Mouse (Mus musculus) lung, postnatal 0 days (tissue): ENCODE results near the gene Nav1. TPM values are rescaled to one million over a fixed set of nuclear protein-coding genes. Genes with fewer than 3 reads are reported as not detected.

Experiments
- ATAC-seq: fragments of 200-750 bp; cut with Nextera tagmentation; 2 replicates; pipeline ENCODE4 v1.8.0; 2017; ENCODE audit warnings: moderate library complexity
- DNase-seq: peaks from one replicate; pipeline ENCODE4 v3.0.0-alpha.2; 2016; ENCODE audit warnings: low spot score
- H3K27ac ChIP-seq: fragments of 300-500 bp; sonication (generic); 2 replicates; pipeline ENCODE4 v1.5.1; 2014; ENCODE audit warnings: antibody characterized with exemption, mild to moderate bottlenecking, low read length, mixed read lengths
- H3K27me3 ChIP-seq: fragments of 300-500 bp; sonication (generic); replicated peaks from 2 replicates; pipeline ENCODE4 v1.6.1; 2014; ENCODE audit warnings: low read length, mixed read lengths; ENCODE audit not compliant: insufficient read depth
- H3K36me3 ChIP-seq: fragments of 300-500 bp; sonication (generic); 2 replicates; pipeline ENCODE4 v1.6.1; 2014; ENCODE audit warnings: low read length, mixed read lengths; ENCODE audit not compliant: insufficient read depth
- H3K4me1 ChIP-seq: fragments of 300-500 bp; sonication (generic); 2 replicates; pipeline ENCODE4 v1.6.1; 2014; ENCODE audit warnings: antibody characterized with exemption, low read depth, low read length, mixed read lengths; ENCODE audit not compliant: insufficient read depth
- H3K4me2 ChIP-seq: fragments of 300-500 bp; sonication (generic); replicated peaks from 2 replicates; pipeline ENCODE4 v1.6.1; 2014; ENCODE audit warnings: low read depth, mild to moderate bottlenecking, low read length, moderate library complexity, mixed read lengths
- H3K4me3 ChIP-seq: fragments of 300-500 bp; sonication (generic); 2 replicates; pipeline ENCODE4 v1.5.1; 2014; ENCODE audit warnings: low read depth, low read length
- H3K9ac ChIP-seq: fragments of 300-500 bp; sonication (generic); replicated peaks from 2 replicates; pipeline ENCODE4 v1.6.1; 2014; ENCODE audit warnings: low read depth, mild to moderate bottlenecking
- H3K9me3 ChIP-seq: fragments of 300-500 bp; sonication (generic); 2 replicates; pipeline ENCODE4 v1.6.1; 2016; ENCODE audit warnings: low read length, mixed read lengths
- CTCF ChIP-seq: IDR thresholded peaks from 2 replicates; pipeline ENCODE4 v1.5.1; 2016; ENCODE audit warnings: antibody characterized with exemption, mild to moderate bottlenecking
- EP300 ChIP-seq: IDR thresholded peaks from 2 replicates; pipeline ENCODE4 v1.6.1; 2016; ENCODE audit warnings: antibody characterized with exemption, mild to moderate bottlenecking, control low read depth
- WGBS: fragments of 180-500 bp; shearing (Covaris S2); extraction: QIAGEN DNeasy Blood & Tissue Kit; methylation state at CpG from one replicate; pipeline ENCODE4 v1.1.7; 2014; 5-methylcytosine and 5-hydroxymethylcytosine counted together
- polyA plus RNA-seq: library from polyadenylated mRNA; unstranded; fragments of >200 nt; fragmentation: Nextera tagmentation; extraction: Ambion mirVana; gene quantifications from 2 replicates; pipeline ENCODE4 v1.2.1, GENCODE M21; 2015

The Nav1 gene
- polyA plus RNA-seq, 1 experiment from 2014 or later: 5.7 TPM

DNA sequence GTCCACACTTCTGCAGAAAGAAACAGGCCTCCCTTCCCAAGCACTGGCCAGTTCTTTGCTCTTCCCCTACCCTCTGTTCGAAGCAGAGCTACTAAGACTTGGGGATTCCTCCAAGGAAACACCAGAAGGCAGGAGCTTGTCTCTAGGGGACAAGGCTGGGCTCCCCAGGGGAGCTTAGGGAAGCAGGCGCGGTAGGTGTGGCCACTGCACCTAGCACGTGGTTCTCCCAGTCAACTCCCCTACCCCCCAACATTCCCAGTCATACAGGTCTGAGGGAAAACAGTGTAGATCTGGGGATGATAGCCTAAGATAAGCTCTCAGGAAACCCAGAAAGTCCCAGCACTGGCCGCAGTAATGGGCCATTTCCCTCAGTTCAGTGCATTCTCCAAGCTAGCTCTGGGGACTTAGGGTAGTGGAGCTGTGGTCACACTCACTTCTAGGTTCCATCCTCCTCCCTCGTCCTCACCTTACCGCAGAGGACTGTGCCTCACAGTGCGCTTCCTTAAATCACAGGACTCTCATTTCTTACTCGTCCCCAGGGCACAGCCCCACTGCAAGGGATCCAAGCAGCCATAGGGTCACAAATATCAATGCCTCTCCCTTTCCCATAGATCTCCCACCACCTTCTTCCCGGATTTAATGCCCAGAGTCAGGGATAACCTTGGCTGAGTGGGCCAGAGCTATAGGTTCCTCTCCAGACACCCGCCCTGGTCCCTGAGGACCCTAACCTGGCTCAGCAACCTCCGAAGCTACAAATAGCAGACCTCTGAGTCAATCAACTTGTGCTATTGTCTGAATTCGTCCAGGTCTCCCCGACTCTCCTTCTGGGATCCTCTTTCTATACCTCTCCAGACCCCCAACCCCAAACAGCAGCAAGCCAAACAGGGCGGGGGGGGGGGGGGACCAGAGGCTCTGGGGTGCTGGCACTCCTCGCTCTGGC is 97.7 kb downstream of the Nav1 start:
- DNase-seq (no peak), ATAC-seq (no peak)
- no peaks in the 10 kb centered on the region; the same call in 1 of the 2 replicates for H3K4me1 ChIP-seq
- no peaks in the 10 kb centered on the region for H3K9me3 ChIP-seq
- no peak for TF ChIP-seq EP300
- no peak for TF ChIP-seq CTCF
- H3K27me3 ChIP-seq: no peaks in the 10 kb centered on the region
- WGBS: 34% methylated on average over 16 of the region's 16 CpGs
- H3K27ac ChIP-seq: no peak overlapping the region
- H3K4me2 ChIP-seq: peak overlapping the region; percentile 68
- H3K36me3 ChIP-seq: no peaks in the 10 kb centered on the region
- peak overlapping the region; percentile 38 for H3K4me3 ChIP-seq
- H3K9ac ChIP-seq: 0 out of 2 replicates have a peak overlapping the region, but pooled peaks have one; percentile 3

DNA sequence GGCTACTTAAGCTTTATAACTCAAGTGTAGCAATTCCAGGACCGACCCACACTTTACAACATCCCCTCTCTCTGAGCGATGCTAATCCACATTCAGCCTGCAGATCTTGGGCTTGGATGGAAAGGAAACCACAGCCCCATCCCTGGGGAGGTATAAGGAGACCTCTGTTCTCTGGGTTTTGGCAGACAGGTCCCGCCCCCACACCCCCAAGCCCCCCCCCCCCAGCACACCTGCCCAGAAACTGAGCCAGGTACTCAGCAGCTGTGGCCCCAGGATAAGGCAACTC is 98.8 kb downstream of the Nav1 start:
- H3K4me3 ChIP-seq: no peak overlapping the region
- no peak overlapping the region for H3K4me2 ChIP-seq
- H3K9me3 ChIP-seq: no peaks in the 10 kb centered on the region
- no peaks in the 10 kb centered on the region; the same call in 1 of the 2 replicates for H3K4me1 ChIP-seq
- no peak overlapping the region for H3K9ac ChIP-seq
- no peak for TF ChIP-seq EP300
- TF ChIP-seq CTCF: no peak
- H3K27me3 ChIP-seq: no peaks in the 10 kb centered on the region
- no peak for DNase-seq
- no peaks in the 10 kb centered on the region for H3K36me3 ChIP-seq
- WGBS: 46% methylated on average over 3 of the region's 3 CpGs
- H3K27ac ChIP-seq: no peak overlapping the region
- no peak for ATAC-seq

DNA sequence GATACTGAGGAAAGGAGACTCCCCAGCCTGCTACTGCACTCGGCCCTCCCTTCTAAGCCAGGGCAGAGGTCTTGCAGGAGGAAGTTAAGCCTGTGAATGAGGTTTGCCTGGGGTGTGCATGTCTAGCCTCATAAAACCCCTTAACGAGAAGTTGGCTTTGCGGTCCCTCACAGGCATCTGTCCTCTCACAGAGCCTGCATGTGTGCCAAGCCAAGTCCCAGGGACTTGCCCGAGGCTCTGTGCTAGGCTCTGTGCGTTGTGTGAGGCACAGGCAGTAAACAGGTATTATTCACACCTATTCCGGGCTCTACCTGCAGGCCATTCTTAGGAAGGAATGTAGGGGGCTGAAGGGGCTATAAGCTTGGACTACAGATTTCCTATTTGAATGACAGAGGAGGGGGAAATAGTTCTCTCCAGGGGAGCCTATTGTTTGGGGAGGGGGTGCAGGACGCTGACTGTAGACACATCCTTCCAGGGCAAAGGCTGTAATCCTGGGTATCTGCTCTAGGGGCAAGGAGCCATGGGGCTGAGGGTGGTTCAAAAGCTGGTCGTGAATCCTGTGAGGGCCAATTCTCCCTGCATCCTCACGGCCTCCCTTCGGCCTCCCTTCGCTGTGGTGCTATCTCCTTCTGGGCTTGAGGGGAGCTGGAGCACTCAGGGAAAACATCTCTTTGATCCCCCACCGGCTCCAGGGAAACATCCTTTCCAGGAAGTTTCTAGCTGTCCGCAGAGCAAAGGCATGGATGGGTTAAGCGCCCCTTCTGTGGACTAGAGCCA is 99.3 kb downstream of the Nav1 start:
- no peaks in the 10 kb centered on the region; the same call in 1 of the 2 replicates for H3K4me1 ChIP-seq
- 61% methylated on average over 14 of the region's 14 CpGs for WGBS

DNA sequence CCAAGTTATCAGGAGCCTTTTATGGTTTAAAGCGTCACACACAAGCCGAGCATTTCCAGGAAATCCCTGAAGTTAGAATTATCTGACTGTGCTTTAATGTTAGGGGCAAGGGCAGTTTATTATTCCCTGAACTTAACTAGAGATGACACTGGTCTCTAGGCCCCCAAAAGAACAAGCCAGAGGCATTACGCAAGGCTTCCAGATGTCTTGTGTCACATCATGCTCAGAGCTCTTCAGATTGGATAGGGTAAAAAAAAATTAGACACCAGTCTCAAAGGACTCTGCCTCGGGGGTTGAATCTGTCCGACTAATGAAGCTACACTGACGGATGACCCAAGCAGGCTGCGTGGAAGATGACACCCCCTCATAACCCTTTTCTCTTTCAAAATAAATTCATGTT is 101.6 kb downstream of the Nav1 start:
- Histone ChIP-seq H3K9ac (no peak overlapping the region), H3K4me3 (no peak overlapping the region), H3K36me3 (no peaks in the 10 kb centered on the region), H3K4me1 (no peaks in the 10 kb centered on the region; the same call in 1 of the 2 replicates), H3K4me2 (no peak overlapping the region), H3K27ac (no peak overlapping the region), H3K9me3 (no peaks in the 10 kb centered on the region), H3K27me3 (no peaks in the 10 kb centered on the region)
- DNase-seq (peak; percentile 76), ATAC-seq (peak; percentile 67)
- TF ChIP-seq CTCF: no peak
- peak; percentile 62 for TF ChIP-seq EP300
- WGBS: 54% methylated on average over 7 of the region's 7 CpGs

More for the DNA sequence above, 99.3 kb downstream of the Nav1 start:
- TF ChIP-seq EP300 (no peak), CTCF (no peak)
- H3K4me2 ChIP-seq: no peak overlapping the region
- no peaks in the 10 kb centered on the region for H3K36me3 ChIP-seq
- H3K9me3 ChIP-seq: no peaks in the 10 kb centered on the region
- H3K4me3 ChIP-seq: no peak overlapping the region
- H3K27ac ChIP-seq: no peak overlapping the region
- no peaks in the 10 kb centered on the region for H3K27me3 ChIP-seq
- no peak overlapping the region for H3K9ac ChIP-seq
- ATAC-seq (no peak), DNase-seq (no peak)

DNA sequence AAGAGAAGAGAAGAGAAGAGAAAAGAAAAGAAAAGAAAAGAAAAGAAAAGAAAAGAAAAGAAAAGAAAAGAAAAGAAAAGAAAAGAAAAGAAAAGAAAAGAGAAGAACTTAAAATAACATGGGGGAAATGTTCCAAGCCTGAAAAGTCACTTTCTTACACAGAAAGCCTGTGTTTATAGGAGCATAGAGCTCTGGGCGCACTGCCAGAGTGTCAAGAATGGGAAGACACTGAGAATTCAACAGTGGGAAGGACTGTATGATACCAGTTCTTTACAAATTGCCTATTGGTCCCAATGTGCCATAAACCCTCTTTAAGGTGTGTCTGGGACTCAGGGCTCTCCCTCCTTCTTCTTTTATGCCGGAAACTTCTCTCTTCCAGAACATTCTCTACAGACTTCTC is 103.7 kb downstream of the Nav1 start:
- ATAC-seq (no peak), DNase-seq (peak; percentile 68)
- H3K27me3 ChIP-seq: no peaks in the 10 kb centered on the region
- H3K4me2 ChIP-seq: no peak overlapping the region
- 40% methylated on average over 2 of the region's 2 CpGs for WGBS
- no peak overlapping the region for H3K9ac ChIP-seq
- H3K36me3 ChIP-seq: no peaks in the 10 kb centered on the region
- H3K9me3 ChIP-seq: no peaks in the 10 kb centered on the region
- no peak for TF ChIP-seq CTCF
- no peak for TF ChIP-seq EP300
- H3K4me1 ChIP-seq: no peaks in the 10 kb centered on the region
- no peak overlapping the region for H3K27ac ChIP-seq
- no peak overlapping the region for H3K4me3 ChIP-seq

DNA sequence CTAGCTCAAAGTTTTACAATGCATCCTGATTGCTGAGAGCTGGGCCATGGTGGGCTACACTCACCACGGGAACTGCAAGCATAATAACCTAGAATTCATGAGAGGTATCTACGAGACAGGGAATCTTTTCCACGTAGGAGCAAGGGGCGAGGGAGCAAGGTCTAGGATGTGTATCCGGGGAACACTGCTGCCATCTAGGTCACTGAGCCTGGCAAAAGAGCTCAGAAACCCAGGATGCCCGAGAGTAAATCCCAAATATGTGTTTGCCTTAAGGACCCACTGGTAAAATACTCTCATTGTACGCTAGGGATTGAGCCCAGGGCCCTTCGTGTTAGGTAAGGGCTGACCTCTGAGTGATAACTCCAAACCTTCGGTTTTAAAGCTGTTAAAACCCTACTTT is 104.3 kb downstream of the Nav1 start:
- ATAC-seq (no peak), DNase-seq (no peak)
- H3K4me2 ChIP-seq: no peak overlapping the region
- H3K36me3 ChIP-seq: no peaks in the 10 kb centered on the region
- no peak overlapping the region for H3K9ac ChIP-seq
- H3K27ac ChIP-seq: no peak overlapping the region
- WGBS: 83% methylated on average over 9 of the region's 9 CpGs
- no peaks in the 10 kb centered on the region for H3K27me3 ChIP-seq
- TF ChIP-seq EP300 (no peak), CTCF (no peak)
- no peak overlapping the region for H3K4me3 ChIP-seq
- no peaks in the 10 kb centered on the region for H3K9me3 ChIP-seq
- no peaks in the 10 kb centered on the region for H3K4me1 ChIP-seq
